Mouse (Mus musculus) forebrain, embryonic 15.5 days (tissue): ENCODE measurements around the gene Gm10130. TPM values are rescaled to one million over a fixed set of nuclear protein-coding genes. Genes with fewer than 3 reads are reported as not detected.
"Not testable (repeated sequence)": the region's sequence is repeated elsewhere in the genome, so short reads cannot be mapped to it uniquely, and the experiment has no call there.

ENCODE experiments used
- ATAC-seq: fragments of 200-750 bp; cut with Nextera tagmentation; replicated peaks from 2 replicates; pipeline ENCODE4 v1.8.0; 2017; ENCODE audit warnings: mild to moderate bottlenecking, moderate TSS enrichment, moderate library complexity
- H3K27ac ChIP-seq: fragments of 300-500 bp; sonication (generic); replicated peaks from 2 replicates; pipeline ENCODE4 v1.5.1; 2015; ENCODE audit warnings: mild to moderate bottlenecking, inconsistent platforms
- H3K27me3 ChIP-seq: fragments of 300-500 bp; sonication (generic); 2 replicates; pipeline ENCODE4 v1.6.1; 2015; ENCODE audit warnings: inconsistent platforms
- H3K36me3 ChIP-seq: fragments of 300-500 bp; sonication (generic); 2 replicates; pipeline ENCODE4 v1.6.1; 2015; ENCODE audit warnings: mild to moderate bottlenecking, inconsistent platforms
- H3K4me1 ChIP-seq: fragments of 300-500 bp; sonication (generic); 2 replicates; pipeline ENCODE4 v1.6.1; 2015; ENCODE audit warnings: inconsistent platforms
- H3K4me2 ChIP-seq: fragments of 300-500 bp; sonication (generic); replicated peaks from 2 replicates; pipeline ENCODE4 v1.6.1; 2015; ENCODE audit warnings: mild to moderate bottlenecking, inconsistent platforms
- H3K4me3 ChIP-seq: fragments of 300-500 bp; sonication (generic); 2 replicates; pipeline ENCODE4 v1.5.1; 2015; ENCODE audit warnings: mild to moderate bottlenecking, inconsistent platforms
- H3K9ac ChIP-seq: fragments of 300-500 bp; sonication (generic); replicated peaks from 2 replicates; pipeline ENCODE4 v1.6.1; 2015; ENCODE audit warnings: mild to moderate bottlenecking, inconsistent platforms
- H3K9me3 ChIP-seq: fragments of 300-500 bp; sonication (generic); 2 replicates; pipeline ENCODE4 v1.6.1; 2016; ENCODE audit warnings: inconsistent platforms
- WGBS: fragments of 180-500 bp; shearing (Covaris S2); methylation state at CpG from one replicate; pipeline ENCODE4 v1.1.7; 2015; ENCODE audit warnings: mixed read lengths; 5-methylcytosine and 5-hydroxymethylcytosine counted together
- polyA plus RNA-seq: library from polyadenylated mRNA; unstranded; fragments of >200 nt; fragmentation: Nextera tagmentation; extraction: Ambion mirVana; gene quantifications from 2 replicates; pipeline ENCODE4 v1.2.1, GENCODE M21; 2015

Gm10130 gene
- polyA plus RNA-seq, 1 experiment from 2014 or later = 0.76 TPM

DNA sequence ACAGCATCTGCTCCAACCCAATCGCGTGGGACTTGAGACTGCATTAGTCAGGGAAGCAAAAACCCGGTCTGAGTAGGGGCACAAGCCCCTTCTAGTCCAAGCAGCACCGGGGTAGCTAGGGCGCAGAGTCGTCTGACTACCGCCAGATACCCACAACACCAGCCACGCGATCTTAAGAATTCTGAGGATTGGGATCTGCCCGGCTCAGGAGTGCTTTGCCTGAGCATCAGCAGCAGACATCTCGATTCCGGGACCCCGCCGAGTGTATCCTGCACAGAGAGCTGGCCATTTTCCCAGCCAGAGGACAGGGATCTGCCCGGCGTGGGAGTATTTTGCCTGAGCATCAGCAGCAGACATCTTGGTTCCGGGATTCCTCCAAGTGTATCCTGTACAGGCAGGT is 88.6 kb downstream of the Gm10130 start:
- 90% methylated on average over 17 of the region's 17 CpGs for WGBS
- not testable (repeated sequence) for ATAC-seq

More for the DNA sequence above, 88.6 kb downstream of the Gm10130 start:
- Histone ChIP-seq H3K36me3 (peaks cover 17% of the 10 kb centered on the region), H3K9me3 (peaks cover 29% of the 10 kb centered on the region)
- H3K4me3 ChIP-seq, H3K9ac ChIP-seq, H3K27ac ChIP-seq, H3K27me3 ChIP-seq, H3K4me1 ChIP-seq, H3K4me2 ChIP-seq: not testable (repeated sequence)

Other genes with a start within 250 kb of the Gm10130 start
- gene Zfp120, start 187.0 kb upstream of the Gm10130 start, polyA plus RNA-seq = 9.6 and 11.2 TPM in 2 replicates
- gene Gm10770, start 144.0 kb upstream of the Gm10130 start, polyA plus RNA-seq = not detected in 2 replicates
- gene Gm14139, start 141.9 kb upstream of the Gm10130 start, polyA plus RNA-seq = not detected in 2 replicates
- 9.9 and 11.0 TPM in 2 replicates for gene Zfp937, start 105.6 kb upstream of the Gm10130 start, polyA plus RNA-seq
- gene Gm21994, start 68.1 kb upstream of the Gm10130 start, polyA plus RNA-seq = 3.9 and 4.9 TPM in 2 replicates
- not detected in 2 replicates for gene Gm14124, start 66.2 kb upstream of the Gm10130 start, polyA plus RNA-seq
- gene 3300002I08Rik, start 39.1 kb downstream of the Gm10130 start, polyA plus RNA-seq = 13.6 and 16.5 TPM in 2 replicates
- gene Zfp442, start 127.8 kb downstream of the Gm10130 start, polyA plus RNA-seq = 8.1 and 8.3 TPM in 2 replicates
- not detected in 2 replicates for gene Zfp345, start 161.4 kb downstream of the Gm10130 start, polyA plus RNA-seq
- gene Cst7, start 246.7 kb downstream of the Gm10130 start, polyA plus RNA-seq = 0.64 TPM in 1 of 2 replicates, not detected in the other